Comparison of ENCODE assay signal across 11 mouse cellular contexts in the genomic region with DNA sequence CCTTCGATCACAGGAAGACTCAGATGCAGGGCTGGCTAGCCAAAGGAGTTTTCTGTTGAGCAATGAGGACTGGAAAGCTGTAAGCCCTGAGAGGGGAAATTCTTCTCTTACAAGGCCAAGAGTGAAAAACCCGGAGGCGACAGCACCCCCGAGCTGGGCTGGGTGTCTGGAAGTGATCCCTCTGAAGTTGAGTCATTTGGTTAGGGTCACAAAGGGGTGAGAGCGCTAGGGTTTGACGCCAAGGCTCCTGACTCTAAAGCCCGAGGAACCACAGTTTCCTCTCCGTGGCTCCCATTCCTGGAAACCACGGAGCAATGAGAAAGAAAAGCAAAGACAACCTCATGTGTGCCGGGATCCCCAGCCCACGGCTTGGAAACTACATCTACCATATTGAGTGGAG. TPM values are rescaled to one million over a fixed set of nuclear protein-coding genes. Genes with fewer than 3 reads are reported as not detected.
DNase-seq lines count a peak whose midpoint lies in the region; ATAC-seq and TF ChIP-seq lines count a peak whose summit lies in the region.
"Had no signal": no experiment of that assay in that cellular context is flagged by ENCODE, and none has a peak within 500 bp of the region (broad histone marks: within the 10 kb centered on the region; RNA-seq: fewer than 3 reads in every experiment).

No protein-coding gene starts in this region.

- H3K9ac ChIP-seq in lung, embryonic 14.5 days = no peak overlapping the region
- 0 out of 2 replicates have a peak overlapping the region, but pooled peaks have one; percentile 42 for H3K9ac ChIP-seq in heart, embryonic 12.5 days

- 45% methylated on average over 11 of the region's 11 CpGs for WGBS in lung, embryonic 14.5 days
- WGBS in lung, adult 2 months = 44% methylated on average over 11 of the region's 11 CpGs
- 65% methylated on average over 11 of the region's 11 CpGs for WGBS in heart, embryonic 12.5 days

- no peak overlapping the region for H3K4me2 ChIP-seq in lung, embryonic 14.5 days
- no peak overlapping the region for H3K4me2 ChIP-seq in heart, embryonic 12.5 days
- H3K4me2 ChIP-seq: liver, embryonic 11.5 days had no signal

- H3K9me3 ChIP-seq in lung, embryonic 14.5 days (ENCODE audit: low read depth, low read length) = no peaks in the 10 kb centered on the region
- no peaks in the 10 kb centered on the region for H3K9me3 ChIP-seq in heart, embryonic 12.5 days (replicated peaks)

- ATAC-seq in lung, embryonic 14.5 days (ENCODE audit: insufficient read depth) = no peak
- ATAC-seq in heart, embryonic 12.5 days (ENCODE audit: insufficient number of reproducible peaks, low FRiP score) = no peak
- ATAC-seq in megakaryocyte, adult 5-6 weeks (ENCODE audit: poor library complexity, severe bottlenecking) = 0 out of 2 replicates have a peak, but pooled peaks have one; percentile 10
- ATAC-seq in frontal cortex, adult (ENCODE audit: low TSS enrichment) = no peak

- TF ChIP-seq POLR2A in lung, adult 2 months (IDR thresholded peaks at IDR 0.05; ENCODE audit: borderline replicate concordance, extremely low read depth, low read depth, low read length) = no peak

- H3K36me3 ChIP-seq in lung, embryonic 14.5 days (ENCODE audit: insufficient read depth) = peaks cover 20% of the 10 kb centered on the region; the same call in 1 of the 2 replicates
- peaks cover 21% of the 10 kb centered on the region for H3K36me3 ChIP-seq in heart, embryonic 12.5 days

- H3K27ac ChIP-seq in lung, embryonic 14.5 days (ENCODE audit: low read depth) = peak overlapping the region; percentile 36; the same call in 1 of the 2 replicates
- H3K27ac ChIP-seq in heart, embryonic 12.5 days (ENCODE audit: poor library complexity, severe bottlenecking) = peak overlapping the region; percentile 73

- no peaks in the 10 kb centered on the region for H3K27me3 ChIP-seq in lung, embryonic 14.5 days (ENCODE audit: insufficient read depth, low read length)
- H3K27me3 ChIP-seq in heart, embryonic 12.5 days (replicated peaks) = no peaks in the 10 kb centered on the region

- no peaks in the 10 kb centered on the region for H3K4me1 ChIP-seq in lung, embryonic 14.5 days (ENCODE audit: insufficient read depth)
- H3K4me1 ChIP-seq in lung, adult 2 months (ENCODE audit: control insufficient read depth, insufficient read depth, low read length) = peaks cover 6% of the 10 kb centered on the region
- H3K4me1 ChIP-seq in heart, embryonic 12.5 days (replicated peaks) = peaks cover 61% of the 10 kb centered on the region

- no peak overlapping the region for H3K4me3 ChIP-seq in lung, embryonic 14.5 days (ENCODE audit: low read depth, low read length)
- H3K4me3 ChIP-seq in lung, adult 2 months (replicated peaks; ENCODE audit: extremely low read depth, low read depth, low read length) = no peak overlapping the region
- no peak overlapping the region for H3K4me3 ChIP-seq in heart, embryonic 12.5 days

- TF ChIP-seq CTCF in lung, embryonic 14.5 days (IDR thresholded peaks at IDR 0.05; ENCODE audit: low read depth) = no peak
- TF ChIP-seq CTCF in lung, adult 2 months (IDR thresholded peaks at IDR 0.05; ENCODE audit: insufficient read depth, low read length) = no peak

- DNase-seq in adrenal gland, adult 2 months = peak; percentile 46
- DNase-seq in adrenal gland, adult 18-20 months (ENCODE audit: low spot score in 2 of 2) = no peak
- peak; percentile 18 for DNase-seq in lung, embryonic 14.5 days
- no peak for DNase-seq in lung, adult 2 months
- no peak for DNase-seq in yolk sac, embryonic 10.5 days (ENCODE audit: low spot score)
- DNase-seq: midbrain, embryonic 14.5 days; thymus, adult 2 months had no signal

RNA-seq across cellular contexts. Expression of gene Hk2, which starts 21.2 kb away (rescaled TPM):
- total RNA-seq in adrenal gland, adult 2 months (2021) = 100 to 1,000 TPM in 1 of 2 experiments, 10 to 100 TPM in 1; 69.1 to 110 TPM
- 13.3 and 16.8 TPM in 2 replicates for polyA plus RNA-seq in adrenal gland, adult 2 months (2012; rRNA removed)
- 100 to 1,000 TPM; 143 to 231 TPM for total RNA-seq in adrenal gland, adult 18-20 months (2021)
- 22.4 and 23.5 TPM in 2 replicates for polyA plus RNA-seq in lung, embryonic 14.5 days (2014; fragmentation: Nextera tagmentation; extraction: Ambion mirVana)
- 7.5 and 15.1 TPM in 2 replicates for polyA plus RNA-seq in lung, adult 2 months (2012; rRNA removed)
- 35.0 and 35.2 TPM in 2 replicates for polyA plus RNA-seq in heart, embryonic 12.5 days (2016; fragmentation: Nextera tagmentation; extraction: Ambion mirVana)
- 56.7 and 64.1 TPM in 2 replicates for total RNA-seq in megakaryocyte, adult 5-6 weeks (2015)
- total RNA-seq in megakaryocyte, adult 5-6 weeks (2017) = 70.2 and 71.2 TPM in 2 replicates

RNA-seq across cellular contexts. Expression of gene Pole4, which starts 47.9 kb away (rescaled TPM):
- 10 to 100 TPM; 37.3 to 44.3 TPM for total RNA-seq in adrenal gland, adult 2 months (2021)
- 4.8 and 7.6 TPM in 2 replicates for polyA plus RNA-seq in adrenal gland, adult 2 months (2012; rRNA removed)
- 10 to 100 TPM; 35.4 to 42.4 TPM for total RNA-seq in adrenal gland, adult 18-20 months (2021)
- 116 and 119 TPM in 2 replicates for polyA plus RNA-seq in lung, embryonic 14.5 days (2014; fragmentation: Nextera tagmentation; extraction: Ambion mirVana)
- polyA plus RNA-seq in lung, adult 2 months (2012; rRNA removed) = 13.6 and 15.5 TPM in 2 replicates
- polyA plus RNA-seq in heart, embryonic 12.5 days (2016; fragmentation: Nextera tagmentation; extraction: Ambion mirVana) = 106 and 112 TPM in 2 replicates
- 57.2 and 72.8 TPM in 2 replicates for total RNA-seq in megakaryocyte, adult 5-6 weeks (2015)
- total RNA-seq in megakaryocyte, adult 5-6 weeks (2017) = 28.1 and 28.6 TPM in 2 replicates

Comparison
In these comparisons a context has a peak if more than half of its experiments do, and no peak if none do; other contexts are left out.
1. DNase-seq: peak in adrenal gland, adult 2 months (single experiment) and lung, embryonic 14.5 days (single experiment); none in adrenal gland, adult 18-20 months (0 of 2), lung, adult 2 months (single experiment) and yolk sac, embryonic 10.5 days (single experiment).